Mouse (Mus musculus) colon, adult 2 months (tissue): ENCODE data around the gene Plekha3. TPM values are rescaled to one million over a fixed set of nuclear protein-coding genes. Genes with fewer than 3 reads are reported as not detected.

Experiments
- polyA plus RNA-seq: library from polyadenylated mRNA; depleted of rRNA; stranded (reverse); fragments of >200 nt; gene quantifications from 2 replicates; pipeline ENCODE4 v1.2.3, GENCODE M21; 2012; rRNA removed

Gene Plekha3
- polyA plus RNA-seq: 18.2 and 21.8 TPM in 2 replicates

DNA sequence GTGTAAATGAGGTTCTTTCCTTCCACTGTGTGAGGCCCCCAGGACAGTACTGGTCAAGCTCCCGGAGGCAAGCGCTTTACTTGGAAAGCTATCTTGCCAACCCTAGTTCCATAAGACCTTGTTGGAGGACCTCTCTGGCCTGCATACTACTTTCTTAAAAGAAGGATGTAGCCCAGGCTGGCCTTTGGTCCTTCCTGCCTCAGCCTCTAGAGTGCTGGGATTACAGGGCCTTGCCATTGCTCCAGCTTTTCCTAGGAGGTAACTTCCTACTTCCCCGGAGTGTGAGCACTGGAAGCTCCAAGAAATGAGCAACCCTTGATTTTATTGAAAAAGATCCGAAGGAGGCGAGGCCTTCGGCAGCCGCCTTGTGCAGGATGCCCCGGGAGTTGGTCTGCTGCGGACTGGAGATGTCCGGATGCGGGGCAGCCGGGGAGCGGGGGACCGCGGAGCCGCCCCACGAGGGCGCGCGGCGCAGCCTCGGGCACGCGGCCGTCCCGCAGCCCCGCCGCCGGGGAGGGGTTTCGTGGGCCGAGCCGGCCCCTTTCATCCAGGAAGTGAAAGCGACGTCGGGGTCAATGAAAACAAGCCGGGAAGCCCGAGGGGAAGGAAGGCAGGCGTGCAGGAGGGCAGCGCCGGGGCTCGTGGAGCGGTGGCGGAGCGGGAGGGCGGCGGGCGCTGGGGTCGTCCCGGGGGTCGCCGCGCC, at the start of gene Plekha3:
Plekha3 (plus strand) TSS at position 557 of the 703 bp plus-strand sequence.

DNA sequence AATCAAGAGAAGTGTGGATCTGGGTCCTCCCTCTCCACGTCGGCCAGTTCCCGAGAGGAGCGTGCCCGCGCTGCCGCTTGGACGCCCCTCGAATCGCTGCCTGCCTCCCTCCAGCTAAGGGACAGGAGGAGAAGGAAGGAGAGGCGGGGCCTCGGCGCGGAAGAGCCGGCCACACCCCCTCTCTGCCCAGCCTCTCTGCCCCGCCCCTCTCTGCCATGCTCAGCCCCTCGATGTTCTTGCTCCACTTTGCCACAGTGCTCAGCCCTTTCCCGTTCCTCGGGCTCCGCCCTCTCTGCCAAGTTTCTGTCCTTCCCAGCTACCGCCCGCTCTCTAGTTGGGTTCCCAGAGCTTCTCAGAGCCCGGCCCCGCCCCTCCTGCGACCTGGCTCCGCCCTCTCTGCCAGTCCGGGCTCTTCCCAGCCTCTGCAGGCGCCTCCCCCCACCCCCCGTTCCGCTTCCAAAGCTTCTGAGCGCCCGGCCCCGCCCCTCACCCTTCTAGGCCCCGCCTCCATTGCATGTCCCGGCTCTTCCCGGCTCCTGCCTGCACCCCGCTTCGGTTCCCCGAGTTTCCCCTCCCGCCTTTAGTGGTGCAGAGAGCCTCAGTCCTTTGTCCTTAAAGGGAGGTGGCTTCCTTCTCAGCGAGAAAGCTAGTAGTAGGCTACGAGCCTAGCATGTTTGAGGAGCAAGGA, 27.1 kb upstream of the Plekha3 start, which contains the start of the genes Prkra and Pjvk:
Prkra (minus strand) TSS at position 133 of the 688 bp plus-strand sequence.
Pjvk (plus strand) TSS at position 594 of the 688 bp plus-strand sequence.

DNA sequence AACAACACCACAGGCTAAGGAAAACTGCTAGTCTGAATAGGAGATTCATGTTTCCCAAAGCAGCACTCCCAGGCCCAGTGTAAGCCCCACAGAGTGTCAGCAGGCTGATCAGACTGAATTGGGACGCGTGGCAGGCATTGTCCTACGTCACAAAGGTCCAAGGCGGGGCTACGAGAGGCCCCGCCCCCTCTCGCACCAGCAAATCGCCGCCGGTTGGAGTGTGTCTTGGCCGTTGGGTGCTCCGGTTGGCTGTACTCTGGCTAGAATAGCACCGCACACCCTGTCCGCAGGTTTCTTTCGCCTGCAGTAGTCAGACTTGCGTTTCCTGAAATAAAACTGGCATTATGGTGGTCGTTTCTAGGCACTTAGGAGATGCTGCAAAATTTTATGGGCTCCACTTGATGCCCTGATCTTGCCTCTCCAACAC, 2.1 kb upstream of the Plekha3 start, which contains the start of gene Fkbp7:
Fkbp7 (minus strand) TSS at position 151 of the 427 bp plus-strand sequence.

Other genes with a start within 250 kb of the Plekha3 start
- 17.3 and 21.2 TPM in 2 replicates for gene Prkra, start 27.3 kb upstream of the Plekha3 start, polyA plus RNA-seq
- gene Pjvk, start 26.8 kb upstream of the Plekha3 start, polyA plus RNA-seq: not detected in 2 replicates
- 1.1 and 1.4 TPM in 2 replicates for gene Fkbp7, start 2.2 kb upstream of the Plekha3 start, polyA plus RNA-seq